Mouse (Mus musculus) B cell, adult 62 days (primary cell): ENCODE results near the gene Tnfrsf25. TPM values are rescaled to one million over a fixed set of nuclear protein-coding genes. Genes with fewer than 3 reads are reported as not detected.

Source experiments
- total RNA-seq: library from RNA; stranded (reverse); gene quantifications from 4 replicates; pipeline ENCODE4 v1.2.4, GENCODE M21; 2023

Gene Tnfrsf25
- total RNA-seq = 0.56 TPM in 1 of 4 replicates, not detected in the others

DNA sequence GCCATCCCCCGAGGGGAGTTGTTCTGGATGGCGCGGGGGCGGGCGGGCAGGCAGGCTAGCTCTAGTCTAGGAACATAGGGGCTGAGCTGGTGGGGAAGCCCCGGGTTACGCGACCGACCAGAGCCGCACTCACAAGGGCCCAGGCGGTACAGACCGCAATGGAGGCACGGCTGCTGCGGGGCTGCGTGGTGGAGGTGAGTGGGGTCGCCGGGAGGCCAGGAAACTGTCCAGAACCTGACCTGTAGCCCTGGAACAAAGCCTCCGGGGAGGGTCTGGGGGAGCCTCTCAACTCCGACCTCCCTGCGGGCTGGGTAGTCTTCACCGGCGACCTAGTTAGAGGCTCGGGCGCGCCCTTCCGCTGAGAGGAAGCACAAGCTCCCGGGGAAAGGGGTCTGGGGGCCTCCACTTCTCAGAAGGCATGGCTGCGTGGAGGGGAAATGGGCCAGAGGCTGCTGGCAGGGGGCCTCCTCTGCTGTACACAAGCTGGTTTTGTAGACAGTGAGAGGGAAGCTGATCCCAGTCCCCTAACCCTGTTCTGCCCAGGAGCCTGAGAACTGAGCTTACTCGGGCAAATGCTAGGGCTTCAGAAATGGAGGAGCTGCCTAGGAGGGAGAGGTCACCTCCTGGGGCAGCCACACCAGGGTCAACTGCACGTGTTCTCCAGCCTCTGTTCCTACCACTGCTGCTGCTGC, at the start of gene Tnfrsf25:
Gene Tnfrsf25, plus strand, starts transcription at position 14 of the 692 bp plus-strand sequence.

DNA sequence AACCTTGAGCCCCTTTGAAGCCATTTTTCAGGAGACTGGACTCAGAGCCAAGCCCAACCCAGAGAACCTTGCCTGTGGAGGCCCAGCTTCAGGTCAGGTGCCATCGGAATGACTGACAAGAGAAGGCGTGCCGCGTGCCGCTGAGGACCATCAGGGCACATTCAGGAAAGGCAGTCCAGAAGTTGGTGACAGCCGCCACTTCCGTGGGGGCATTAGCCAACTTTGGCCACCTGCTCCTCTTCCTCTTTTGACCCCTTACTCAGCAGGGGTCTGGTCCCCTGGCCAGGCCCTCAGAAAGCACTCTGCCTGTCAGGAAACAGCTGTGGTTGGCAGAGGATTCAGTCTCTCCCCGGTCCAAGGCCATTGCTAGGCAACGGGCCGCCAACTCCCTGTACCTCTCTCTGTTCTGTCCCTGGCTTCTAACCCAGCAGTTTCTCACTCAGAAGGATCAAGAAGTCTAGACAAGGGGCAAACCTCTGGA, 43.6 kb upstream of the Tnfrsf25 start, which contains the start of gene Plekhg5:
Gene Plekhg5, plus strand, starts transcription at position 378 of the 481 bp plus-strand sequence.

DNA sequence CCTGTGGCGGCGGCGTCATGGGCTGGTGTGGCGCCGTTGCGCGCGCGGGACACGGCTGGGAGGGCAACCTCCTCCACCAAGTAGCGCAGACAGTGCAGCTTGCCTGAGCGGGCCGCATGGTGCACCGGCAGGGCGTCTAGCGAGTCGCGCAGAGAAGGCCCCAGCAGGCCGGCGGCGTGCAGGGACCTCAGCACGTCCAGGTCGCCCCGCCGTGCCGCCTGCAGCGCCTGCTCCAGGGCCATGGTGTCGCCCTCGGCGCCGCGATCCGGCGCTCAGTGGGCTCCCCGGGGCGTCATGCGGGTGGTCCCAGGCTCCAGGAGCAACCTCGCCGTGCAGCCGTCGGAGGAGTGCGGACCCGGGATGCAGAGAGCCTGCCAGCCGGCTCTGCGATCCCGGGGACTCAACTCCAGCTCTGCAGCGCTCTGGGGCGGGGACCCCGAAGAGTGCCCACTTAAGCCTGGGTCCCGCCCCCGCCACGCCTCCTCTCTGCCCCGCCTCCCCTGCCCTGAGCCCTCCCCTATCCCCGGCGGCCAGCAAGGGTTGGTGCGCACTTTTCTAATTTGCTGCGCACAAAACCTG, 36.3 kb downstream of the Tnfrsf25 start, which contains the start of gene Espn:
Gene Espn, minus strand, starts transcription at position 406 of the 579 bp plus-strand sequence.

DNA sequence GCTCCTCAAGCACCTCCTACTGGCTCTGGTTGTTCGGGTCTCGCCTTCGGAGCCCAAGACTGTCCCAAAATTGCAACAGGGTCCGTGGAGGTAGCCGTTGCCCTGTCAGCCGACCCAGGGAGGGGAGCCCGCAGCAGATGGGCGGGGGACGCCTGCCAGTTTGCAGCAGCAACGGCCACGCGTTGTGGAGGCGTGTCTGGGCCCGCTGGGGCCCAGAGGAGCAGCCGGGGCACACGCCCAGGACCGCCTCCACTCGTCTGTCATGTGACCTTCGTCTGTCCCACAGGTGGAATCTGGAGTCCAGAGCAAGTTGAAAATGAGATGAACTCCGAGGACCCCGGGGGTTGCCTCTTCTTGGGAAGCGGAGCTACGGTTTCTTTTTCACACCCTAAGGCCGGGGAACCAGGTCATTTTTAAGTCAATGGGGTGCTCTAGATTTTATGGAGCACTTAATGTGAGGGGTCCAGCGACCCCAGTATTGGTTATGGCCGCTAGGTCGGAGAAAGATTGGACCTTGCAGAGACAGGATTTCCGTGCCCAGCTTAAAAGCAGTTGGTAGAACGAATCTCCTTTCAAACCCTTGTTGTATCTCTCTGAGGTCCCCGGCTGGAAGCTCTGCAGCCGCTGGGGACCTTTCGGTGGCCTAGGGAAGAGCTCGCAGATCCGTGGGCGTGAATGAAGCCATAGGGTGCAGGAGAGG, 43.0 kb downstream of the Tnfrsf25 start, which contains the start of gene Hes2:
Gene Hes2, plus strand, starts transcription at position 283 of the 700 bp plus-strand sequence.

Other genes with a start within 250 kb of the Tnfrsf25 start
- gene Dnajc11, start 182.2 kb upstream of the Tnfrsf25 start, total RNA-seq = 68.5 to 81.5 TPM (median 74.4 TPM) in 4 replicates
- 31.2 to 45.4 TPM (median 36.3 TPM) in 4 replicates for gene Thap3, start 126.9 kb upstream of the Tnfrsf25 start, total RNA-seq
- gene Phf13, start 119.7 kb upstream of the Tnfrsf25 start, total RNA-seq = 3.9 to 5.2 TPM (median 4.4 TPM) in 4 replicates
- 18.7 to 19.6 TPM (median 19.3 TPM) in 4 replicates for gene Klhl21, start 107.1 kb upstream of the Tnfrsf25 start, total RNA-seq
- gene Zbtb48, start 88.3 kb upstream of the Tnfrsf25 start, total RNA-seq = 17.9 to 27.9 TPM (median 23.9 TPM) in 4 replicates
- not detected in 4 replicates for gene Tas1r1, start 77.4 kb upstream of the Tnfrsf25 start, total RNA-seq
- 39.4 to 44.4 TPM (median 41.6 TPM) in 4 replicates for gene Nol9, start 76.6 kb upstream of the Tnfrsf25 start, total RNA-seq
- 1.5 to 5.8 TPM (median 3.5 TPM) in 4 replicates for gene Plekhg5, start 43.4 kb upstream of the Tnfrsf25 start, total RNA-seq
- gene Espn, start 36.4 kb downstream of the Tnfrsf25 start, total RNA-seq = 0.92 to 1.9 TPM (median 1.4 TPM) in 4 replicates
- gene Hes2, start 42.9 kb downstream of the Tnfrsf25 start, total RNA-seq = not detected in 4 replicates
- gene Acot7, start 62.2 kb downstream of the Tnfrsf25 start, total RNA-seq = 2.1 to 4.7 TPM (median 3.1 TPM) in 4 replicates
- gene Gpr153, start 158.3 kb downstream of the Tnfrsf25 start, total RNA-seq = not detected in 4 replicates
- gene Hes3, start 175.7 kb downstream of the Tnfrsf25 start, total RNA-seq = not detected in 4 replicates
- gene Icmt, start 181.3 kb downstream of the Tnfrsf25 start, total RNA-seq = 25.4 to 30.7 TPM (median 26.1 TPM) in 4 replicates
- 0.18 TPM in 1 of 4 replicates, not detected in the others for gene Rnf207, start 203.1 kb downstream of the Tnfrsf25 start, total RNA-seq
- 868 to 926 TPM (median 883 TPM) in 4 replicates for gene Rpl22, start 209.8 kb downstream of the Tnfrsf25 start, total RNA-seq
- gene Chd5, start 222.7 kb downstream of the Tnfrsf25 start, total RNA-seq = 0.12 to 1.1 TPM (median 0.97 TPM) in 3 of 4 replicates, not detected in the other